Mouse (Mus musculus): ENCODE results near the gene Olfr95. TPM values are rescaled to one million over a fixed set of nuclear protein-coding genes. Genes with fewer than 3 reads are reported as not detected.

Gene Olfr95
- polyA plus RNA-seq, 1 experiment from 2014 or later: not detected

Other genes with a start within 250 kb of the Olfr95 start
- not detected in 2 replicates for gene 2410137M14Rik, start 231.9 kb downstream of the Olfr95 start, polyA plus RNA-seq (2015; fragmentation: Nextera tagmentation; extraction: Ambion mirVana)
- 0.67 and 0.95 TPM in 2 replicates for gene H2-M5, start 223.6 kb downstream of the Olfr95 start, polyA plus RNA-seq (2015; fragmentation: Nextera tagmentation; extraction: Ambion mirVana)
- 52.2 and 62.2 TPM in 2 replicates for gene Zfp57, start 212.0 kb downstream of the Olfr95 start, polyA plus RNA-seq (2015; fragmentation: Nextera tagmentation; extraction: Ambion mirVana)
- gene Mog, start 189.7 kb downstream of the Olfr95 start, polyA plus RNA-seq (2015; fragmentation: Nextera tagmentation; extraction: Ambion mirVana): 0.09 TPM in 1 of 2 replicates, not detected in the other
- gene Gabbr1, start 167.2 kb downstream of the Olfr95 start, polyA plus RNA-seq (2015; fragmentation: Nextera tagmentation; extraction: Ambion mirVana): 11.5 and 15.0 TPM in 2 replicates
- 0.07 TPM in 1 of 2 replicates, not detected in the other for gene Olfr90, start 124.6 kb downstream of the Olfr95 start, polyA plus RNA-seq (2015; fragmentation: Nextera tagmentation; extraction: Ambion mirVana)
- gene Olfr91, start 114.8 kb downstream of the Olfr95 start, polyA plus RNA-seq (2015; fragmentation: Nextera tagmentation; extraction: Ambion mirVana): not detected in 2 replicates
- gene Olfr92, start 93.0 kb downstream of the Olfr95 start, polyA plus RNA-seq (2015; fragmentation: Nextera tagmentation; extraction: Ambion mirVana): not detected in 2 replicates
- gene Olfr93, start 51.6 kb downstream of the Olfr95 start, polyA plus RNA-seq (2015; fragmentation: Nextera tagmentation; extraction: Ambion mirVana): 0.05 TPM in 1 of 2 replicates, not detected in the other
- gene Ubd, start 19.2 kb downstream of the Olfr95 start, polyA plus RNA-seq (2015; fragmentation: Nextera tagmentation; extraction: Ambion mirVana): 0.18 TPM in 1 of 2 replicates, not detected in the other
- 0.12 TPM in 1 of 2 replicates, not detected in the other for gene Olfr94, start 12.1 kb downstream of the Olfr95 start, polyA plus RNA-seq (2015; fragmentation: Nextera tagmentation; extraction: Ambion mirVana)
- gene Olfr96, start 7.0 kb upstream of the Olfr95 start, polyA plus RNA-seq (2015; fragmentation: Nextera tagmentation; extraction: Ambion mirVana): 0.14 and 0.31 TPM in 2 replicates
- not detected in 2 replicates for gene Olfr97, start 24.2 kb upstream of the Olfr95 start, polyA plus RNA-seq (2015; fragmentation: Nextera tagmentation; extraction: Ambion mirVana)
- gene Olfr98, start 50.6 kb upstream of the Olfr95 start, polyA plus RNA-seq (2015; fragmentation: Nextera tagmentation; extraction: Ambion mirVana): not detected in 2 replicates
- gene H2-M3, start 57.1 kb upstream of the Olfr95 start, polyA plus RNA-seq (2015; fragmentation: Nextera tagmentation; extraction: Ambion mirVana): 1.7 and 2.6 TPM in 2 replicates
- 0.16 TPM in 1 of 2 replicates, not detected in the other for gene Olfr99, start 70.3 kb upstream of the Olfr95 start, polyA plus RNA-seq (2015; fragmentation: Nextera tagmentation; extraction: Ambion mirVana)
- 0.17 TPM in 1 of 2 replicates, not detected in the other for gene Olfr101, start 91.2 kb upstream of the Olfr95 start, polyA plus RNA-seq (2015; fragmentation: Nextera tagmentation; extraction: Ambion mirVana)
- gene Olfr102, start 103.9 kb upstream of the Olfr95 start, polyA plus RNA-seq (2015; fragmentation: Nextera tagmentation; extraction: Ambion mirVana): 0.15 and 0.21 TPM in 2 replicates
- gene Olfr103, start 126.6 kb upstream of the Olfr95 start, polyA plus RNA-seq (2015; fragmentation: Nextera tagmentation; extraction: Ambion mirVana): 0.11 TPM in 1 of 2 replicates, not detected in the other
- gene Olfr104-ps, start 146.5 kb upstream of the Olfr95 start, polyA plus RNA-seq (2015; fragmentation: Nextera tagmentation; extraction: Ambion mirVana): 0.05 TPM in 1 of 2 replicates, not detected in the other
- not detected in 2 replicates for gene Olfr105-ps, start 165.9 kb upstream of the Olfr95 start, polyA plus RNA-seq (2015; fragmentation: Nextera tagmentation; extraction: Ambion mirVana)
- gene Olfr106-ps, start 177.3 kb upstream of the Olfr95 start, polyA plus RNA-seq (2015; fragmentation: Nextera tagmentation; extraction: Ambion mirVana): 0.12 TPM in 1 of 2 replicates, not detected in the other
- 0.07 and 0.17 TPM in 2 replicates for gene Olfr107, start 186.1 kb upstream of the Olfr95 start, polyA plus RNA-seq (2015; fragmentation: Nextera tagmentation; extraction: Ambion mirVana)
- gene Olfr108, start 232.4 kb upstream of the Olfr95 start, polyA plus RNA-seq (2015; fragmentation: Nextera tagmentation; extraction: Ambion mirVana): not detected in 2 replicates
- not detected in 2 replicates for gene Olfr109, start 245.8 kb upstream of the Olfr95 start, polyA plus RNA-seq (2015; fragmentation: Nextera tagmentation; extraction: Ambion mirVana)